Mouse (Mus musculus) embryonic stem cell, embryonic (primary cell): ENCODE measurements around the gene Usp39.

Experiments
- CTCF ChIA-PET, 4 experiments: fragments of 300-600 bp in 2 of 4; fragments of 350-600 bp in 2 of 4; sonication (Branson Sonifier 250); formaldehyde crosslinking; loops; one replicate each; lab custom pipeline; 2022; ENCODE audit warnings: inconsistent platforms in 2 of 4; lab: Charles Lee
- POLR2A ChIA-PET, 4 experiments: fragments of 300-600 bp in 2 of 4; fragments of 350-600 bp in 2 of 4; sonication (Branson Sonifier 250); formaldehyde crosslinking; loops; one replicate each; lab custom pipeline; 2022; ENCODE audit warnings: antibody characterized with exemption in 4 of 4, inconsistent platforms in 1 of 4; lab: Charles Lee

Usp39 gene

DNA sequence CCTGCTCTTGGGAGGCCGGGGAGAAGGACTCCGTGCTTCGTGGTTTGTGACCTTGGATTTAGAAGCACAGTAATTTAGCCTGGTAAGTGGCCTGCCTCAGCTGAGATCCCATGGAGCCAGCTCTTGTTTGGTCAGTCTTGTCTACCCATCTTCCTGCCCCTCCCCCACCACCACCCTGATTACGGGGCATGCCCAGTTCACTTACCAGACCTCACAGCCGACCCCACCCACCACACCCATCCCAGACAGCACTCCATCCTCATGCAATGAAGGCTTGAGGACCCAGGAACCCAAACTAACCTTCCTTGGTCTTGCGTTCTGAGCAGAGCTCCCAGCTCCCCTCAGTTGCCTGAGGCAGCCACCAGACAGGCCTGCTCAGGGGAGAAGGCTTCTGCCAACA is 71.8 kb downstream of the Usp39 start:
- CTCF ChIA-PET = interaction anchor here in 2 of 4 experiments (0.5 to 0.6 kb wide), 2 partner anchors 10 to 555 kb away, joined by 3 read pairs; no protein-coding TSS in a partner anchor
- POLR2A ChIA-PET = interaction anchor here in 1 of 4 experiments (1.0 to 1.3 kb wide), 2 partner anchors 11 to 13 kb away, joined by 3 read pairs; no protein-coding TSS in a partner anchor

DNA sequence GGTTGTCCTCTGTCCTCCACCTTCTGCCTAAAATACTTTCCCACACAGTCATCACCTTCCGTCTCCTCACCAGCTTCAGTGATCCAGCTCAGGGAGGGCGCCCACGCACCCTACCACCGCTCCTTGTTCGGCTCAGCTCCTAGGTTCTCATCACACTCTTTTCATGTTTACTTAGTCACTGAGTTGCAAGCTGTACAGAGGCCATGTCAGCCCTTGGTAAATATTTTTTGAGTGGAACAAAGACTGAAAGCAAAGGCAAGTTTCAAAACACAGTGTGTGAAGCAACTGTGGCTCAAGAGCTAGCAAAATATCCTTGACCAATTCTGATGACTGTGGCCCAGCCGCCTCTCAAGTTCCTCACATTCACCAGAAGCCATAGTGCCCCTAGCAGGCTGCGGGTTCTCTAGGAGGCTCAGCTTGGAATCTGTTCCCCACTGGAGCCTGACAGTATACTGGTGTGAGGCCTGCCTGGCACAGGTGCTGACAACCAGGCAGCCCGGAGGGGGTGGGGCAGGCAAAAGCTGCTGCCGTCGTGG is 72.8 kb downstream of the Usp39 start:
- ChIA-PET POLR2A (interaction anchor here in 2 of 4 experiments (1.3 kb wide), 2 partner anchors 12 kb away, joined by 3 read pairs; no protein-coding TSS in a partner anchor), CTCF (interaction anchor here in 2 of 4 experiments (0.7 to 0.8 kb wide), 2 partner anchors 10 to 37 kb away, joined by 3 to 4 read pairs; partner anchors contain the start of gene Atoh8 (in 1 of the 2))

DNA sequence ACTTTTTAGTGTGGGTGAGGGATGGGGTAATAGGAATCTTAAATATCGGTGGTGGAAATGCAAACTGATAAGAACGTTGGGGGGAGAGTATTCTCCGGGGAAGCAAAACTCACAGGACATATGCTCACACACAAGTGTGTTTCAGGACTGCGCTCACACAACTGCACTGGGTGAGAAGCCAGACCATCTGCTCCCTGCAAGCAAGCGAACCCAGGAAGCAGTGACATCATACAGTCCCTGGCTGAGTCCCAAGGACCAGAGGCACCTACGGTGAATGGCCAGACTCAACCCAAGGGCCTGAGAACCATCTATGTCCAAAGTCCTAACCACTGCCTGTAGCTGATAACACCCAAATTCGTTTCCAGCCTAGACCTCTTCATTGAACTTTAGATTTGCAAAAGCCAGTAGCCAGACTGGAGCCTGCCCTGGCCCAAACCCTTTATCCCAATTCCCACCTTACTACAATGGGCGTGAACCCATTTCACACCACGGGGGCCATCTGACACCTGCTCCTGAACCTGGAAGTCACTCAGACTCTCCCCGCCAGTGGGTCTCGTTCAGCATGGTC is 73.9 kb downstream of the Usp39 start:
- CTCF ChIA-PET = no interaction called here
- POLR2A ChIA-PET = no interaction called here

DNA sequence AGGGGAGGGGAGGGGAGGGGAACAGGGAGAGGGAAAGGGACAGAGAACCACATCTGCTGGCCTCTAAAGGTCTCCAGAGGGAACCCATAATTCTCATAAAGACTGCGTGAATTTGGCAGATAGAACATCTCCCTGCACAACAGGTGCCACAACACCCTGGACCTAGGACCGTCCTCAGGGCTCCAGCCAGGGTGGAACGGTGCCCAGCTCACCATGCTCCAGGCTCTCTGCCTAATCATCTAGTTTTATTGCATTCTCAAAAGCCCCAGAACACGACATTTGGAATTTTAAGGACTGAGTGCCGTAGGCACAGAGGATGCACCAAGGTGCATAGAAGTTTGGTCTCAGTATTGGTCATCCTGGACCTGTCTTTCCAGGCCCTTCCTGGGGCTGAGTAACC is 74.7 kb downstream of the Usp39 start:
- CTCF ChIA-PET = no interaction called here
- POLR2A ChIA-PET = no interaction called here
